Mouse (Mus musculus) intestine, embryonic 16.5 days (tissue): ENCODE results near the gene Sgms2. TPM values are rescaled to one million over a fixed set of nuclear protein-coding genes. Genes with fewer than 3 reads are reported as not detected.

Experiments
- ATAC-seq: fragments of 200-750 bp; cut with Nextera tagmentation; 2 replicates; pipeline ENCODE4 v1.8.0; 2017; ENCODE audit warnings: moderate TSS enrichment, moderate library complexity
- H3K27ac ChIP-seq: fragments of 300-500 bp; sonication (generic); 2 replicates; pipeline ENCODE4 v1.5.1; 2014; ENCODE audit warnings: mild to moderate bottlenecking, low read length
- H3K27me3 ChIP-seq: fragments of 300-500 bp; sonication (generic); replicated peaks from 2 replicates; pipeline ENCODE4 v1.6.1; 2014; ENCODE audit warnings: low read length, control low read depth, mixed read lengths; ENCODE audit not compliant: control insufficient read depth, insufficient read depth
- H3K36me3 ChIP-seq: fragments of 300-500 bp; sonication (generic); 2 replicates; pipeline ENCODE4 v1.6.1; 2014; ENCODE audit warnings: low read length, control low read depth; ENCODE audit not compliant: control insufficient read depth, insufficient read depth
- H3K4me1 ChIP-seq: fragments of 300-500 bp; sonication (generic); 2 replicates; pipeline ENCODE4 v1.6.1; 2014; ENCODE audit warnings: low read length, control low read depth, mixed read lengths; ENCODE audit not compliant: control insufficient read depth, insufficient read depth
- H3K4me2 ChIP-seq: fragments of 300-500 bp; sonication (generic); 2 replicates; pipeline ENCODE4 v1.6.1; 2014; ENCODE audit warnings: low read depth, low read length, control low read depth
- H3K4me3 ChIP-seq: fragments of 300-500 bp; sonication (generic); 2 replicates; pipeline ENCODE4 v1.5.1; 2014; ENCODE audit warnings: mild to moderate bottlenecking, low read length
- H3K9ac ChIP-seq: fragments of 300-500 bp; sonication (generic); 2 replicates; pipeline ENCODE4 v1.6.1; 2014; ENCODE audit warnings: low read depth, low read length
- H3K9me3 ChIP-seq: fragments of 300-500 bp; sonication (generic); 2 replicates; pipeline ENCODE4 v1.6.1; 2016; ENCODE audit warnings: low read length, control low read depth; ENCODE audit not compliant: control insufficient read depth
- WGBS: fragments of 180-500 bp; shearing (Covaris S2); extraction: QIAGEN DNeasy Blood & Tissue Kit; methylation state at CpG from one replicate; pipeline ENCODE4 v1.1.7; 2014; 5-methylcytosine and 5-hydroxymethylcytosine counted together
- polyA plus RNA-seq: library from polyadenylated mRNA; unstranded; fragments of >200 nt; fragmentation: Nextera tagmentation; extraction: Ambion mirVana; gene quantifications from 2 replicates; pipeline ENCODE4 v1.2.1, GENCODE M21; 2015

The Sgms2 gene
- 18.4 and 19.9 TPM in 2 replicates for polyA plus RNA-seq

DNA sequence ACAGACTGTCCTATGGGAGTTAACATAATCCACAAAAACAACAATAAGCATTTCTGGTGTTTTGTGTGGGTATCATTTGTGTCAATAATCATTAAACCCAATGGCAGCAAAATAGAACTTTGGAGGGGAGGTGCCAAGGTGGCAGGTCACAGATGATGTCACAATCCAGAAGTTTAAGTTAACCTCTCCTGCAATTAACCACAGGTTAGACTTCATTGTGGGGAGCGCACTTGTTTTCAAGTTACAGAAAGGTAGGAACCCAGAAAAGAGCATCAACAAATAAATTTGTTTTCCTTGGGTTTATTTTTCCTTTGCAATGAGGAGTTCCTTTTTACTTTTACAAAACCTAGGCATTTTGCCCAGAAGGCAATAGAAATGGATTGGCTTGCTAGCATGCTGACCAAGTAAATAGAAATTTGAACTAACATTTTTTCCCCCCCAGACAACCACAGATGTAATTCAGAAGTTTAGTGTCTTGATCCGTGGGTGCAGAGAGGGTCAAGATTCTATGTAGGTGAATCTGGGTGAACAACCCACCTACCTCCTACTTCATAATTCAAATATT is at the start of gene Sgms2:
Sgms2 (minus strand) TSS at position 51 of the 565 bp plus-strand sequence.
- peak within 1 kb of the TSS; percentile 77 for H3K4me3 ChIP-seq

DNA sequence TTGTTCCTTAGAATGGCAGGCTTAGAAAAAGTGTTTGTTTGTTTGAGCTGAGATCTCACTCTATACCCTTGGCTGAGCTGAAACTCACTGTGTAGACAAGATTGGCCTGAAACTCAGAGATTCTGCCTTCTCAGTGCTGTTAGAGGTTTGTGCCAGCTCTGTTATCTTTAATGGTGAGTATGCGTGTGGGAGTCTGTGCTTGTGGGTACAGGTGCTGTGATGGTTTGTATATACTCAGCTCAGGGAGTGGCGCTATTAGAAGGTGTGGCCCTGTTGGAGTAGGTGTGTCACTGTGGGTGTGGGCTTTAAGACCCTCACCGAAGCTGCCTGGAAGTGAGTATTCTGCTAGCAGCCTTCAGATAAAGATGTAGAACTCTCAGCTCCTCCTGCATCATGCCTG is 34.0 kb upstream of the Sgms2 start:
- no peak overlapping the region for H3K4me3 ChIP-seq
- ATAC-seq = peak; percentile 47; the same call in 1 of the 2 replicates
- no peaks in the 10 kb centered on the region for H3K9me3 ChIP-seq
- H3K36me3 ChIP-seq = no peaks in the 10 kb centered on the region
- no peak overlapping the region for H3K27ac ChIP-seq
- no peak overlapping the region for H3K9ac ChIP-seq
- 56% methylated on average over 3 of the region's 3 CpGs for WGBS
- no peaks in the 10 kb centered on the region for H3K4me1 ChIP-seq
- H3K4me2 ChIP-seq = no peak overlapping the region
- H3K27me3 ChIP-seq = no peaks in the 10 kb centered on the region

More for the DNA sequence above, at the start of gene Sgms2:
- Histone ChIP-seq H3K27ac (peak within 1 kb of the TSS; percentile 96), H3K4me1 (peaks cover 7% of the 10 kb centered on the region; the same call in 1 of the 2 replicates), H3K9ac (peak within 1 kb of the TSS; percentile 86), H3K36me3 (no peaks in the 10 kb centered on the region), H3K4me2 (peak within 1 kb of the TSS; percentile 93), H3K27me3 (0 out of 2 replicates have a peak, but pooled peaks cover 3% of the 10 kb centered on the region), H3K9me3 (no peaks in the 10 kb centered on the region)
- ATAC-seq = no peak
- WGBS = 93% methylated on average over 2 of the region's 2 CpGs

DNA sequence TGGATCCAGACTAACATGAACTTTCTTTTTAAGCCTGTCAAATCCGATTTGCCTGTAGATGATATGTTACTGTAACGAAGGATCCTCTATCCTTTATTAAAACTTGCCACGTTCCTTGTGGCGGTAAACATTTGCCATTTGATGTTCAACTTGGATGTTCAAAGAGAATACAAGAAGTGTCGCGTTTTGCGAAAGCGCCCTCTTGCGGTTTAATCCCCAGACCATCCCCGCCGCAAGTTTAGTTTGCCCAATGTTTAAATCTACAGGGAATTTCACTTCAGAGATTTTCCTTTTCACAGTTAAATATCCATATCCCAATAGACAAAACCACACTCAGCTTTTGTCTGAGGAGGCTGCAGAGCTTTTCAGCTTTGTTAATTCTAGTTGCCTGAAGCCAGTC is 33.6 kb upstream of the Sgms2 start:
- no peak for ATAC-seq
- Histone ChIP-seq H3K27ac (no peak overlapping the region), H3K4me2 (no peak overlapping the region), H3K4me1 (no peaks in the 10 kb centered on the region), H3K27me3 (no peaks in the 10 kb centered on the region), H3K9me3 (no peaks in the 10 kb centered on the region), H3K36me3 (no peaks in the 10 kb centered on the region), H3K4me3 (no peak overlapping the region), H3K9ac (no peak overlapping the region)
- WGBS = 28% methylated on average over 11 of the region's 11 CpGs

DNA sequence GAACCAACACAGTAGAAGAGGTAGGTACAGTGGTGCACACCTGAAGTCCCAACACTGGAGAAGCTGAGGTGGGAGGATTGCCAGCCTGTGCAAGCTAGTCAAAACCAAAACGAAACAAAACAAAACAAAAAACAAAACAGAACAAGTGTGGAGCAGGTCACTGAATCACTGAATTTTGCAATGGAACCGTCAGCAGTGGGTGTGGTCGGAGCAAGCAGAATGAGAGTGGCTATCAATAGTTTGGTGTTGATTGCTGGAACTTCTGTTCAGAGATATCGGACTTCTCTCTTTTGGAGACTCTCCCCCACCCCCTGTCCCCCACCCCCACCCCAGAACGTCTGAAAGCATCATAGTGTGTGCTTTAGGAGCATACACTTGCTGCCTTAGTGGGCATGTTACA is 33.0 kb upstream of the Sgms2 start:
- no peaks in the 10 kb centered on the region for H3K9me3 ChIP-seq
- H3K9ac ChIP-seq = no peak overlapping the region
- 78% methylated on average over 5 of the region's 5 CpGs for WGBS
- H3K4me1 ChIP-seq = no peaks in the 10 kb centered on the region
- H3K36me3 ChIP-seq = no peaks in the 10 kb centered on the region
- ATAC-seq = no peak; the same call in 1 of the 2 replicates
- no peaks in the 10 kb centered on the region for H3K27me3 ChIP-seq
- no peak overlapping the region for H3K4me2 ChIP-seq
- no peak overlapping the region for H3K27ac ChIP-seq
- no peak overlapping the region for H3K4me3 ChIP-seq

DNA sequence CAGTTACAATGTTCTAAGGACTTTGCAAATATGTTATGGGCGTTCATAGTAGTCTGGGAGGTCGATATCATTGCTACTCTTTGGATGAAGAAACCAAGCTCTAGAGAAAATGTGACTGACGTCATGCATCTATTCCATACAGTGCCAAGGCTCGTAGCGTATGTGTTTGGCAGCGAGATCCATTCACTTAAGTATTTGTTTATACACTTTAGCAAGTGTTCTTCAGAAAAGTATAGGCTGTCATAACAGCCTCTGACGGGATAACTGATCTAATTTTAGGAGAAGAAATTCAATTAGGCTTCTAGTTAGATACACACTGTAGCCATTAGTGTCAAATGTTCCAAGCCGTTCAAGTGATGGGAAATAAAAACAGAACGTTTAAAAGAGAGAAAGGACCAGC is 32.5 kb upstream of the Sgms2 start:
- Histone ChIP-seq H3K27me3 (no peaks in the 10 kb centered on the region), H3K4me3 (no peak overlapping the region), H3K36me3 (no peaks in the 10 kb centered on the region), H3K9ac (no peak overlapping the region), H3K4me2 (no peak overlapping the region), H3K9me3 (no peaks in the 10 kb centered on the region), H3K27ac (no peak overlapping the region), H3K4me1 (no peaks in the 10 kb centered on the region)
- ATAC-seq = peak; percentile 54
- whole genome bisulfite sequencing = 64% methylated on average over 9 of the region's 9 CpGs

DNA sequence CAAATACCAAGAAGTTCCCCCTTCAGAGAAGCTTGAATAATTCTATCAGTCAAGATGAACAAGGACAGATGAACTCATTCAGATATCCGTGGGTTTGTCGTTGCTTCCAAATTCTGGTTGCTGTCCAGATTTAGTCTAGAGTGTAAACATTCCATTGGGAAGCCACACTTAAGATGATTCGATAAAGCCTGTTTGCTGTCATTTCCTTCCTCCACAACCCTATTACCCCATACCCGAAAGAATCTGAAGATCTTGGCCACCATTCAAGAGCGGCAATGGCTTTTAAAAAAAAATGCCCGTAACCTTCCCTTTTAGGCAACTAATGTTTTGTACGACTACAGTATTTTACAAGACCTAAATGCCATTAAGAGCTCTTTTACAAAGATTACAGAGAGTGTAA is 31.0 kb upstream of the Sgms2 start:
- H3K27me3 ChIP-seq = no peaks in the 10 kb centered on the region
- H3K9ac ChIP-seq = no peak overlapping the region
- H3K36me3 ChIP-seq = no peaks in the 10 kb centered on the region
- H3K9me3 ChIP-seq = no peaks in the 10 kb centered on the region
- H3K4me3 ChIP-seq = no peak overlapping the region
- 45% methylated on average over 7 of the region's 7 CpGs for WGBS
- H3K4me2 ChIP-seq = no peak overlapping the region
- no peak for ATAC-seq
- no peak overlapping the region for H3K27ac ChIP-seq
- no peaks in the 10 kb centered on the region for H3K4me1 ChIP-seq

DNA sequence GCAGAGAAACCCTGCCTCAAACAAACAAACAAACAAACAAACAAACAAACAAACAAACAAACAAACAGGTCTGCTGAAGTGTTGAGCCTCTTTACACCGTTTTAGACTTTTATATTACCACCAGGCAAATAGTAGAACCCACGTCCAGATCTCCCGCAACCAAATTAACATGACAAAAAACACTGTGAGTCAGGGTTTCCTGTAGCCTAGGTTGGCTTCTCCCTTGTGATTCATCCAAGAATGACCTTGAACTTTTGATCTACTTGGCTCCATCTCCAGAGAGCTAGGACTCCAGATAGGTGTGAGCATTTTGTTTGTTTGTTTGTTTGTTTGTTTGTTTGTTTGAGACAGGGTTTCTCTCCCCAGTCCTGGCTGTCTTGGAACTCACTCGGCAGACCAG is 30.0 kb upstream of the Sgms2 start:
- no peaks in the 10 kb centered on the region for H3K27me3 ChIP-seq
- H3K4me1 ChIP-seq = no peaks in the 10 kb centered on the region
- ATAC-seq = no peak
- no peak overlapping the region for H3K27ac ChIP-seq
- H3K9me3 ChIP-seq = no peaks in the 10 kb centered on the region
- no peak overlapping the region for H3K4me2 ChIP-seq
- no peaks in the 10 kb centered on the region for H3K36me3 ChIP-seq
- no peak overlapping the region for H3K4me3 ChIP-seq
- H3K9ac ChIP-seq = no peak overlapping the region
- 65% methylated on average over 4 of the region's 4 CpGs for WGBS

DNA sequence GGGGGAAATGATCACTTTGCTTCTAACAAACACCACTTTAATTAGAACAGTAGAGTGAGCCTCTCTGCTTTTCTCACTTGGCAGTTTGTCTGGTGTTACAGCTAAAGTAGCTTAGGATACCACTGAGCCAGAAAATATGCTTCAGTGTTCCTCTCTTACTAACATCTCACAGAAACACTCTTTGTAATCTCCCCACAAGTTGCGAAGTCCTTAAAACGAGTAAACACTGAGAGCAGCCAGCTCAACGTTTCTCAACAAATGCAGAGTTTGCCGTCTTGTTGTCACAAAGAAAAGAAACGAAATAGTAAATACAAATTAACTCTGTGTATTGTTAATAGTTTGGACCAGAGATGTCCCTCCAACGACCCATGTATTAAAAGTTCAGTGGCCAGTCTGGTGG is 26.5 kb upstream of the Sgms2 start:
- H3K9ac ChIP-seq = no peak overlapping the region
- no peaks in the 10 kb centered on the region for H3K9me3 ChIP-seq
- H3K4me1 ChIP-seq = no peaks in the 10 kb centered on the region
- WGBS = 64% methylated on average over 6 of the region's 6 CpGs
- no peak overlapping the region for H3K27ac ChIP-seq
- H3K4me3 ChIP-seq = no peak overlapping the region
- H3K36me3 ChIP-seq = no peaks in the 10 kb centered on the region
- H3K4me2 ChIP-seq = no peak overlapping the region
- no peak for ATAC-seq
- H3K27me3 ChIP-seq = no peaks in the 10 kb centered on the region

DNA sequence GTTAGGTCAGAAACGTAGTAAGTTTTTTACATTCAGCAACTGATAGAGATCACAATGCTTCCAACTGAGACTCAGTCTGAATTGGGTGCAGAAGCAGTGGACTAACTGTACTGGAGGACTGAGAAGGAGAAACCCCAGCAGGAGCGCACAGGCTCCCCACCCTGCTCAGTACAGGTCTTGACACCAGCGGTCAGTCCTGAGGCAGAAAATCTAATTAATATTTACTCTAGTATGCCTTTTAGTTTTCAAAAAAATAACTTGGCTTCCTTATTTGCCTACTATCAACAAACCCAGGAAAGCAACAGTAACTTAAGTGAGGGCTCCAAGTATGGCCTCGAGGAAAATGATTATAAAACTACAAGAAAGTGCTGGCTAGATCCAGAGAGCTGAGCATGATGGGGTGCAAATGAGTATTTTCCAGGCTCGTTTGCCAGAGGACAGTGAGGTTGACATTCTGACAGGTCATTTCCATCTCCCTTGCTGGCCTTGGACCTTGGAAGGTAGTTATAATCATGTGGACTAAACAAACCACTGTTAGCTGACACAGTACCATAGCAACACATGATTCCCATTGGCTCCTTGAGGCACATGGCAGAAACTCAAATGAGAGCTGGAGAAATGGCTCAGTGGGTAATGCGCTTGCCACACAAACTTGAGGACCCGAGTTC is 25.3 kb upstream of the Sgms2 start:
- Histone ChIP-seq H3K4me1 (no peaks in the 10 kb centered on the region), H3K4me3 (no peak overlapping the region), H3K9me3 (no peaks in the 10 kb centered on the region), H3K36me3 (no peaks in the 10 kb centered on the region), H3K9ac (no peak overlapping the region), H3K4me2 (no peak overlapping the region), H3K27me3 (no peaks in the 10 kb centered on the region), H3K27ac (no peak overlapping the region)
- ATAC-seq = no peak
- 79% methylated on average over 7 of the region's 7 CpGs for WGBS
